Mouse (Mus musculus) left cerebral cortex, adult 11 months (tissue): ENCODE results near the gene Ell.
"Not testable (repeated sequence)": the region's sequence is repeated elsewhere in the genome, so short reads cannot be mapped to it uniquely, and the experiment has no call there.

Experiments
- DNase-seq: peaks from one replicate; pipeline ENCODE4 v3.0.0; 2022; ENCODE audit warnings: low spot score

The Ell gene

DNA sequence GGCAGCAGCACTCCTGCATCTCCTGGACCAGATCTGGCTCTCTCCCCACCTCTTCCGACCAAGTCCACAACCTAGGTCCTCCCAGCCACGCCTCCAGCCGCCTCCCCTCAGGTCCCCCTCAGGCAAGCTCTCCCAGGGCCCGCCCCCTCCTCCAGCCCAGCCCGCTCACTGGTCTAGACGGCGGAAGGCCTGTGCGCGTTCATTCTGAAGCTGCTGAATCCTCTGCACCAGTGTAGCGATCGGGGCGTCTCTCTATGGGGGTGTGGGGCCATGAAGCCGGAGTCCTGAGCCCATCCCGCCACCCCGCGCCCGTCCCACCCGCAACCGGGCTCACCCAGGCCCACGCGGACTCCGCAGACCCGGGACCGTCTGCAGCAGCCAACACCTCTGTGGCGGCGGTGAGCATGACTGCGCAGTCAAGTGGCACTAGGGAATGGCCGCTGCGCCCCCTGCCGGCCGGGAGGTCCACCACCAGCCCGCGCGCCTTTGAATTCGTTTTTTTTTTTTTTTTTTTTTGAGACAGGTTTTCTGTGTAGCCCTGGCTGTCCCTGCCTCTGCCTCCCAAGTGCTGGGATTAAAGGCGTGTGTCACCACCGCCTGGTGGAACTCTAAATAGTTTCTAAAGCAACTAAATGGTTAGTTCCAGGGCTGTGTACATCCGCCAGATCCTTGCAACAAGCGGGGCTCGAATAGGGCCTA lies 32.8 kb upstream of the Ell start, which contains the start of gene Rex1bd:
Gene Rex1bd, minus strand, starts transcription at position 425 of the 699 bp plus-strand sequence.
- DNase-seq: peak; percentile 87

DNA sequence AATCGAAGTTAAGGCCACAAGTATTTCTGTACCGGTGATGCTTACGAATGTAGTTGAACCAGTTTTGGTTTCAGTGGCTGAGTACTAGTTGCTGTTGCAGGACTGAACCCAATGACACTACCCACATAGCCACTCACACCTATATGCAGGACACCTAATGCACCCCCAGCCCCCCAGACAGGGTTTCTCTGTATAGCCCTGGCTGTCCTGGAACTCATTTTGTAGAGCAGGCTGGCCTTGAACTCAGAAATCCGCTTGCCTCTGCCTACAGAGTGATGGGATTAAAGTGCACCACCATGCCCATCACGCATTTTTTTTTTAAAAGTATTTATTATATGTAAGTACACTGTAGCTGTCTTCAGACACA lies 32.2 kb upstream of the Ell start:
- DNase-seq: no peak

DNA sequence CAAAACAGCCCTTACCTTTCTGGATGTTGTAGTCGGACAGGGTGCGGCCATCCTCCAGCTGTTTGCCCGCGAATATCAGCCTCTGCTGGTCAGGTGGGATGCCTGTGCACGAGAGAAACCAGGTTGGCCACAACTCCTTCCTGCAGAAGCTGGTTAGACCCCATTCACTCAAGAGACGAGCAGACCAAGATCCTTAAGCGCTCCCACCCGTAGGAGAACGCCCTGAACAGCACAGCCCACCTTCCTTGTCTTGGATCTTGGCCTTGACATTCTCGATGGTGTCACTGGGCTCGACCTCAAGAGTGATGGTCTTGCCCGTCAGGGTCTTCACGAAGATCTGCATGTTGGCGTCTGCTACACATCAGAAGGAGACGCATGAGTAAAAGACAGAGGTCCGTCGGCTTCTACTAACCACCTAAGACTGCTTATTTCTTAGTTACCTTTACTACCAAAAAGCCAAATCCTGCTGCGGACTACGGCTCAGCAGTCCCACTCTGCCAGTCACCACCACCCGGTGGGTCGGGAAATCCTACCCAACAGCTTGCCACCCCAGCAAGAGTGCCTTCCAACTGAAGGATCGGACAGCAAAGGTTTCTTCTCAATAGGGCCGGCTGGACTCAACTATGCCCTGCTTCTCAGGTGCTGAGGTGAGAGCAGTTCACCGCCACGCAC lies 29.8 kb upstream of the Ell start:
- no peak for DNase-seq

DNA sequence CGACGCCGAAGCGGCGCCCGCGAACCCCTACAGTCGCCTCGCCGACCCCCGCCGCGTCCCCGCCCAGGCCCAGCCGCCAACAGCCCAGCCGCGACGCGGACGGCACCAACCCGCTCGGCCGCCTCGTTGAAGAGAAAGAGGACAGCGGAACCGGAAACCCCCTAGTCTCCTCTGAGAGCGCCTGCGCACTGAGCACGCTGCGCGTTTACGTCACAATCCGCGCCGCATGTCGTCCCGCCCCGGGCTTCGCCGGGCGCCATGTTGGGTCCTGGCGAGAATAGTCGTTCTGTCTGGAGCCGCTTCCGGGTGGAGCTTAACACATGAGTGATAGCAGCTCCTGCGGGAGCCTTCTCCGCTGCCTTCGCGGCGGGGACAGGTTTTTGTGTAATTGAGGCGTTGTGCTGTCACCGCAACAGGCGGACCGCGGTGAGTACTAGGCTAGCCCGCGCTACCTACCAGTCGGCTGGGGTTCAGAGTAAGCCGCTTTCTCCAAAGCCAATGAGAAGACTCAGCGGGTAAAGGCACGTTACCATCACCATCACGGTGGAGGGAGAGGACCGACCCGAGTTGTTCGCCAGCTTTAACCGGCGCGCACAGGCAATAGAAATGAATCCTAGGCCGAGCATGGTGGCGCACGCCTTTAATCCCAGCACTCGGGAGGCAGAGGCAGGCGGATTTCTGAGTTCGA lies 28.9 kb upstream of the Ell start, which contains the start of gene Uba52:
Gene Uba52, minus strand, starts transcription at position 574 of the 688 bp plus-strand sequence.
- peak; percentile 95 for DNase-seq

DNA sequence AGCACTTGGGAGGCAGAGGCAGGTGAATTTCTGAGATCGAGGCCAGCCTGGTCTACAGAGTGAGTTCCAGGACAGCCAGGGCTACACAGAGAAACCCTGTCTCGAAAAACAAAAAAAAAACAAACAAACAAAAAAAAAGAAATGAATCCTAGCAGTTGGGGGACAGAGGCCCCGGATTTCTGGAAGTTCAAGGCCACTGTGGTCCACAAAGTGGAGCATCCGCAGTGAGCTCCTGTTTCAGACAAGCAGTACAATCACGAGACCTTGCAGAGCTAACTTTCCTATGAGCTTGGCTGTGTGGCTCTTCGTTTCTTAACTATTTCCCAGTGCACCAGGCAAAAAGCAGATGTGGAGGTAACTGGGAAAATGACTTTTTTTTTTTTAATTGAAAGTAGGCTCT lies 28.1 kb upstream of the Ell start:
- not testable (repeated sequence) for DNase-seq

DNA sequence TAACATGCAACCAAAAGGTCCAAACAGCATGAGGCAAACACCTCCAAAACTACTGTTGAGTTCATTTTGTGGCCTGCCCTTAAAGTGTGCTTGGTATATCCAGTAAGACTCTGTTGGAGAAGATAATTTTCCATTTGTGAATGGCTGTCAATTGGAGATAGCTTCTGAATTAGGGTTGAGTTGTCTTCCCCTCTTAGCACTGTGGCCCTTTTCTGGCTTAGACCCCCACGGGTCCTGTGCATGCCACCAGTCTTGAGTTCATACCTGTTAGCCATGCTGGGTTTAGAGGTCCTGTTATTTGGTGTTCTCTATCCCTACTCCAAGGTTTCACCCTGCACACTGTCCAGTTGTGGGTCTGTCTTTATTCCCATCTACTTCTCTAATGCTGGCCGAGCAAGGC lies 27.5 kb upstream of the Ell start:
- DNase-seq: no peak

DNA sequence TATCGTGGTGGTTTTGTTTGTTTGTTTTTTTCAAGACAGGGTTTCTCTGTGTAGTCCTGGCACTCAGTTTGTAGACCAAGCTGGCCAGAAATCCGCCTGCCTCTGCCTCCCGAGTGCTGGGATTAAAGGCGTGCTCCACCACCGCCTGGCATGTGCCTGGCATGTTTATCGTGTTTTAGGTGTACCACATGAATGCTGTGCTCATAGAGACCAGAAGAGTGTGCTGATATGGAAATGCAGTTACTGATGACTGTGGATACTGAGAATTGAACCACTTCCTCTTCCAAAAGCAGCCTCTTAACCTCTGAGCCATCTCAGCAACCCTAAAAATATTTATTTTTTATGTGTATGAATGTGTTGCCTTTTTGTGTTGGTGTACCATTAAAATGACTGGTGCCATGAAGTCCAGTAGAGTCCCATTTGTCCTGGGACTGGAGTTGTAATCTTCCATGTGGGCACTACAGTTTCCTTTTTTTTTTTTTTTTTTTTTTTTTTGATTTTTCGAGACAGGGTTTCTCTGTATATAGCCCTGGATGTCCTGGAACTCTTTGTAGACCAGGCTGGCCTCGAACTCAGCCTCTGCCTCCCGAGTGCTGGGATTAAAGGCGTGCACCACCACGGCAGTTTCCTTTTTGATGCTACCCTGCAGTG lies 26.9 kb upstream of the Ell start:
- no peak for DNase-seq

DNA sequence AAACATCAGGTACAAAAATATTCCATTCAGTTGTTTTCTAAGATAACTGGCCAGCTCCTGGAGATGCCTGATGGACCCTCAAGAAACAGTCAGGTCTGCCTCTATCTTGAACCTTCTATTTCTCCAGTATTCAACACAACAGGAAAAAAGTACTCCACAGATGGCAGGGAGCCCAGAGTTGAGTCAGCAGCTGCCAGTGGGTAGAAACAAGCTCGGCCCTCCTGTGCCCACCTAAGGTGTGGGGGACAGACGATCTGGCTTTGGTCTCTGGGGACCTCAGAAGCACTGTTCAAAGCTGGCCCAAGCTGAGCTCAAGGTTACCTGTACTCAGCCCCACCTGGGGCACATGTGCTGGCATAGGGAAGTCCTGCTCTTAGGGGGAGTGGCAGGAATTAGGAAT lies 25.8 kb upstream of the Ell start:
- DNase-seq: no peak

DNA sequence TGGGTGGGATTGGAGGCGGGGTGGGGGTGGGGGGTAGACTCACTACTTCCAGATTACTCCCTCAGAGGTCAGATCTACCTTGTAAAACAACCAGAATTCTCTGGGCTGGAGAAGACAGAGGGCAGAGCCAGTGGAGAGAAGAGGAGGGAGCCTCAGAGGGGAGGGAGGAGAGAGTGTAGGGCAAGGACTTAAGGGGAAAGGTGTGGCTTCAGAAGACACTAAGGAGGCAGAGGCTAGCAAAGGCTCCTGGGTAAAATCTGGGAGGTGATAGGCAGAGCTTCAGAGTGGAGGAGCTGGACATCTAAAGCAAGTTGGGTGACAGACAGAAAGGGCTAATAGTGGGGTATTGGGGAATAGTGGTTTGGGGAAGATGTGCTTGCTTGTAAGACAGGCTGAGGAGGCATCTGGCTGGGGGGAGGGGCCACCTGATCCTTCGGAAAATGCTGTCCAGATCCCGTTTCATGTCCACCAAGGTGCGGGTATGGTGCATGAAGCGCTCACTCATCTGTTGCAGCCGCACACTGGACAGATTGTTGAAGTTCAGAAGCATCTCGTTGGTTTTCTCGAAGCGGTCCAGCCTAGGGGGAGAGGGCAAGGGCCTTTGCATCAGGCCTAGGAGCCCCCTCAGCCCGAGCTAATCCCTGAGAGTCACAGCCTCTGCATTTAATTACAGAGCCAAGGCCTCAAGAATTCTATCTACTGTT lies 21.2 kb upstream of the Ell start:
- DNase-seq: no peak

DNA sequence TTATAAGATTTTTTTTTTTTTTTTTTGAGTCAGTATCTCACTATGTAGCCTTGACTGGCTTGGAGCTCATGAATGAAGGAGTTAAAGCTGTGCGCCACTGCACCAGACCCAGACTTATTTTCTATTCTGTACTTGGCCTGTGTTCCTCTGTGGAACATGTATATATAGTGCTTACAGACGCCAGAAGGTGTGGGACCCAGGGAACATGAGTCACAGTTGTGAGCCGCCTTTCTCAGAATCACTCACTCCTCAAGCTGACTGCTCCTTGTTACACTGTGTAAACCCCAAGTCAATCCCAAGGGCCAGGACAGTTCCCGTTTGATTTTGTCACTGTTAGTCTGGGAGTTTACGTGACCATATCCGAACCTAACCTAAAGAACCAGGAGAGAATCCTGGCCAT lies 20.2 kb upstream of the Ell start:
- DNase-seq: no peak

DNA sequence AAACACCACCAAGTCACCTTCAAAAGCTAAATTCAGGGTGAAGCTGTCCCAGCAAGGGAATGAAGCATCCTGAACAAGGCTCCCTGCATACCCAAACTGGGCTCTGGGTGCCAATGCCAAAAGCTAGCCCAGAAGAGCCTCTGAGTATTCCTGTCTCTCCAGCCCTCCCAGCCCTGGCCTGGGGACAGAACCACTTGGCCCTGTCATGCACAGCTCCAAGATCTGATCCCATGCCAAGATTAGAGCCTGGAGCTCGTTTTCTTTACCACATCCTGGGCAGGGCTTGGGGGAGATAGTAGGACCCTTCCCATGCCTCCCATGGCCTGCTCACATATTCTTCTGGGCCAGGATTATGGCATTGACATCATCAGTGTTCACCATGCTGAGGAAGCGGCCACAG lies 19.7 kb upstream of the Ell start:
- no peak for DNase-seq

DNA sequence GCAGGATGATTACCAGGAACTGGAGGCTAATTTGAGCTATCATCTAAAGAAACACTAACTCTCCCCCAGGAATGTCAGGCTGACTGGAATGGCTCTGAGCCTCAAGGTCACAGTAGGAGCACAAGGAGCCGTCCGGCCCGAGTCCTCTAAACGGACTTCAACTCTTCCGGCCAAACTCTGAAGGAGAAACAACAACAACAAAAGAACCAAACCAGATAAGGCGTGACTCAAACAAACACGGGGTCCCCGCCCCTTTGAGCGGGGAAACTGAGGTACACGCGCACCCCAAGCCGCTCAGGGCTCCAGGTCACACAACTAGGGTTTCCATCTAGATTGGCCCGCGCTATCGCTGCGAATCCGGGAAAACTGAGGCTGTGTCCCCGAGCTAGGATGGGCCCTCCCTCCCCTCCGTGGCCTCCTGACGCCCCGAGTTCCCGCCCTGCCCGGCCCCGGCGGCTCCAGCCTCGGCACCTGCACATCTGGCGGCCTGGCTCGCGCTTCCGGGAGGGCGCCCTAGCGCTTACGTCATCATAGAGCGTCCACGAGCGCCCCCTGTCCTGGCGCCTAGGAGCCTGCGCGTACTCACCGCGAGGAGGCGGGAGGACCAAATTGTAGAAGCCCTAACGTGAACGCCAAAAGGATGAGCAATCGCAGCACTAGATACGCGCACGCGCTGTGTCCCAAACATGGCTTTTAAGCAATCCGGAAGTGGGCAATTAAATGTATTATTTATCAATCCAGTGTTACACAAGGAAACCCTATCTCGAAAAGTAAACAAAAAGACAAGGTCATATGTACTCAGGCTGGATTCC lies 16.5 kb upstream of the Ell start:
- peak; percentile 95 for DNase-seq

DNA sequence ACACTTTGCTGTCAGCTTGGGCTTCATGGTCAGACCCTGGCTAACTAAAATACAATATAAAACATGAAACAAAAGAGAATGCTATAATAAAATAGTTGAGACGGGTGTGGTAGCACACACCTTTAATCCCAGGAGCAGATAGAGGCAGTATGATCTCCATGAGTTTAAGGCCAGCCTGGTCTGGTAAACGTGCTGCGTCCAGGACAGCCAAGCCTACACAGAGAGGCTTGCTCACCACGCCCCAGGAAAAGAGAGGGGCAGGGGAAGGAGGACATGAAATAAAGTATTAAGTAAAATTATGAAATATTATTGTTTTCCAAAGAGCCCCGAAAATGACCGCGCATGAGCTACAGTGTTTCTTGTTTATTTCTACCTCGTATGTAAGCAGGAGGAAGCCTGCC lies 12.1 kb upstream of the Ell start:
- DNase-seq: no peak

DNA sequence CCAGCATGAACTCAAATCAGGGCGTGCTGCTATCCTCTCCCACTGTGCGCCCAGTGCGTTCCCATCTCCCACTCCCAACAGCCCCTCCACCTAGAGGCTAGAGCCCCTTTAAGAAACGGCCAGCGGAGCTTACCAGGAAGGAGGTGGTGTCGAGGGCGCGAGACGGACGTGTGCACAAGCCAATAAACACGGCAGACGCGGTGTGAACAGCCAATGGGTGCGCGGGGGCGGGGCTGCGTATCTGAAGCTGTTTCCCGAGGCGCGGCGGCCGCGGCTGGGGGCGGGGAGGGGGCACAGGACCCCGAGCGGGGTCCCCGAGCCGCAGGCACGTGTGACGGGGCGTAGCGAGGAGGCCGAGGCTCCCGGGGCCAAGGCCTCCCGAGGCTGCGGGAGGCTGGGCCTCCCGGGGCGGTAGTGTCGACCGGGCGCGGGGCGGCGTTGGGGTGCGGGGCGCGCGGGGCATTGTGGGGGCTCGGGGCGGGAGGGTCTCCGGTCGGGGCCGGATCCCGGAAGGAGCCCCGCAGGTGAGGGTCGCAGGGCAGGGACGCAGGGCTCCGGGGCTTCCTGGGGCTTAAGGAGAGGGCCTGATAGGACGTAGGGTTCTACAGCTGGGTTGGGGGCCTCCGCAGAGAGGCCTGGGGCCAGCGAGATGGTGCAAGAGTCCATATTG lies 11.6 kb upstream of the Ell start, which contains the start of the genes Fkbp8 and Kxd1:
Gene Fkbp8, plus strand, starts transcription at position 213 of the 670 bp plus-strand sequence.
Gene Kxd1, minus strand, starts transcription at position 445 of the 670 bp plus-strand sequence.
- peak; percentile 98 for DNase-seq

DNA sequence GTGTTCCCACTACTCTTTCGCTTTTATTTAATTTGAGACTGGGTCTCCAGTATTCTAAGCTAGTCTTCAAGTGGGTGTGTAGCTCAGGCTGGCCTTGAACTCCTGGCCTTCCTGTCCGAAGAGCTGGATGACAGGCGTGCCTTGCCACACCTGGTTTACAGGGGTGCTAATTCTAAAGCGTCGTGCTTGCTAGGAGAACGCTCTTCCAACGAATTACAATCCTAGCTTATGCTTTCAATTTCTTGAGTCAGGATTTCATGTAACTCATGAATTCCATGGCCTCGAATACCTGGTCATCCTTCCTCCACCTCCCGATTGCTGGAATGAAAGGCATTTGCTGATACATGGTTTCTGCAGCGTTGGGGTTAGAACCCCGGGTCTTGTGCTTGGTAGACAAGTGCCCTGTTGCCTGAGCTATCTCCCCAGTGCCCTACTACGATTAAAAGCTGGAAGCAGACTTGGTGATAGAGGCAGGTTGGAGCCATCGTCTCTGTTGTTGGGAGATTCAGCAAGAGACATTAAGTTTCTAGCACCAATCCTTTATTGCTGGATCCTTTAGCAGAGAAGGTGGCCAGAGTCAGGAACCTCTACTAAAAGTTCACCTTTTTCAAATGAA lies 11.0 kb upstream of the Ell start:
- no peak for DNase-seq

DNA sequence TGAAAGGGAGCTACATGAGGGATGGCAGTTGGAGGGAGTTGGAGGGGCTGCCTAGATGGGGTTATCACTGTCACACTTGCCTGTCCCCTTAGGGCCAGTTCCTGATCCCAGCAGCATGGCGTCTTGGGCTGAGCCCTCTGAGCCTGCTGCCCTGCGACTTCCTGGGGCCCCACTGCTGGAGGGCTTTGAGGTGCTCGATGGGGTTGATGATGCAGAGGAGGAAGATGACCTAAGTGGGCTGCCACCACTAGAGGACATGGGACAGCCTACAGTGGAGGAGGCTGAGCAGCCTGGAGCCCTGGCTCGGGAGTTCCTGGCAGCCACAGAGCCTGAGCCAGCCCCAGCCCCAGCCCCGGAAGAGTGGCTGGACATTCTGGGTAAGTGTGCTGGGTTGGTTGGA lies 10.0 kb upstream of the Ell start:
- DNase-seq: no peak

DNA sequence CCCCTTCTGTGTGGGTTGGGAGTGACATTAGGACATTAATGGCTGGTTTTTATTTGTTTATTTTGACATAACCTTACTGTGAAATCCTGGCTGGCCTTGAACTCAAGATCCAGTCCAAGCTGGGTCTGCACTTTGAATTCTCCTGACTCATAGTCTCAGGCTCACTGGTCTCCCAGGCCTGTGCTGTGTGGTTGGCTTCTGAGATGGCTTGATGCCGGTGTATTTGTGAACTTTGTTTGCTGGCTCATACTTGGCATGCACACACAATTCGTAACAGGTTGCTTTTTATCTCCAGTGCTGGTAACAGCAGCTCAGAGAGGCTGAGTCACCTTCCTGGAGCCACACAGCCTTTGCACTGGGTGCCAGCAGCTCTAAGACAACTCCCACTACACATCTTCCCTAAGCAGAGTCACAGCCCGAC lies 9.5 kb upstream of the Ell start:
- DNase-seq: no peak

DNA sequence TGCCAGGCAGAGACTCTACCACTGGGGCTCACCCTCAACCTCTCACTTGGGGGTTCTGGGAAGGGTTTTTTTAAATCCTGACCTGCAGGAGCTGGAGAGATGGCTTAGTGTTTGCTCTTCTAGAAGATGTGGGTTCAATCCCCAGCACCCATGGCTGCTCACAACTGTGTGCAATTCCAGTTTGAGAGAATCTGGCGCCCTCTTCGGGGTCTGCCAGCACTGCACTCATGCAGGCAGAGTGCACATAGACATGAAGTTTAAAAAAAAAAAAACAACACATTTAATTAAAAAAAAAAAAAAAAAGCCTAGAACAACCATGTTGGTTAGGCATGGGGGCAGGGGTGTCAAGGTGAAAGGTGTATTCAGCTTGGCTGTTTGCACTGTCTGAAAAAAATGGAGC lies 8.9 kb upstream of the Ell start:
- DNase-seq: no peak

DNA sequence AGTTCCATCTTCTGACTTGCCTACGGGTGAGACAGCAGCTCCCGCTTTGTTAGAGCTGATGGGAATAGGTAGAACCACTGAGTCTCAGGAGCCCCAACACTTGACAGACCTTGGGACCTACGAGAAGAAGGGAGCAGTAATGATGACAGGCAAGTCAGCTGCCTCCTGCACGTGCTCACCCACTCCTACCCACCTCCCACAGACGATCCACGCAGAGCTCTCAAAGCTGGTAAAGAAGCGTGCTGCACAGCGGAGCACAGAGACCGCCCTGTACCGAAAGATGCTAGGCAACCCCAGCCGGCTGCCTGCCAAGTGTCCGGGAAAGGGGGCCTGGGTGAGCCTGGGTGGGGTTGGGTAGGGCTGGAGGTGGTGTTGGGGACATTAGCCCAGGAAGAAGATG lies 5.0 kb upstream of the Ell start:
- peak; percentile 51 for DNase-seq

DNA sequence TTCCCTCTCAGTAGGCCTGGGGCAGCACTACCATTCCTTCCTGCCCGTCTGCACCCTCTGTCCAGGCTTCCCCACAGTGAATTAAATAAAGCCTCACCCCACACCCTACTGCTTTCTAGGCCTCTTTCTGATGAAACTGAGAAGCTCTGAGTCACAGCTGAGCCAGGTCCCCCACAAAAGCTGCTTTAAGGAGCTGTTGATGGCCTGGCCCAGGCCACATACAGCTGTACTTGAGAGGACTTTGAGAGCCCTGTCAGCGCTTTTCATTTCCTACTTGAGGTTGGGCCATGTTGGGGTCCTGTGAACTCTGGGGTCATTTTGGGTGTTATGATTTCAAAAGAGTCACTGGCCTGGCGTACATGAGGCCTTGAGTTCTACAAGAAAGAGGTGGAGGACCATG lies 4.0 kb upstream of the Ell start:
- DNase-seq: no peak
